Mouse (Mus musculus): ENCODE results near the gene Vmn2r12.
"Not testable (repeated sequence)": the region's sequence is repeated elsewhere in the genome, so short reads cannot be mapped to it uniquely, and the experiment has no call there.

Vmn2r12 gene

DNA sequence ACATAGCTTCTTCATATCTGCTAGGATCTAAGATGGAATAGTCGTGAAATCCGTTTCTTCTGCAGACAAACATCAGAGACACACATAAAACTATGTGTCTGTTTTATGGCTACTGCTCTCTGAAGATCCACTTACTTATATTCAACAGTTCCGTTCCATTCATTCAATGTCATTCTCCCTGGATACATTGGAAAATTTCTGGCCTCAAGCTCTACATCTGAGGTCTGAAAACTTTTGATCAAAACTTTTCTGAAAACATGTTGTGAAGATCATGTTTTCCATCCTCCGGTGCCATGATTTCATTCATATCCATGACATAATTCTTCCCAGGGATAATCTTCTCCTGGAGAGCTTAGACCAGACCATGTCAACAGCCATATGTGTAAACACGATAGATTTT, at the start of gene Vmn2r12:
Gene Vmn2r12, minus strand, starts transcription at position 101 of the 400 bp plus-strand sequence.
- in situ Hi-C loops (cut with MboI; ENCODE audit: low sequenced_read_pairs) = not testable (repeated sequence)

DNA sequence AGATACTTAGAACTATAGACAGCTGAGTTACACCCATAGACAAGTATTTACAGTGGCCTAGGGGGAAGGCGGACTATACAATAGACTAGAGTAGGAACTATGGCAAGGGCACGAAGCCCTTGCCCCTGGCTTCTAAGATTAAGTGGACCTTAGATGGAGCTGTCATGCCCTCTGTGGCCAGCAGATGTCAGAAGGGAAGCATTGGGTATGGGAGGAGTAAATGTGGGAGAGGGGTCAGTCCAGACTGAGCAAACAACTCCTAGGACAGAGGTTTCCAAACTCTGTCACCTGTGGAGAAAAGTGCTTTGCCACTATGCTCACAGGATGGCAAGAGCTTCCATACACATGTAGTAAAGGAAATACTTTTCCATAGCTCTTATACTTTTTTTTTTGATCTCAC, 41.8 kb upstream of the Vmn2r12 start:
- in situ Hi-C loops (cut with MboI; ENCODE audit: low sequenced_read_pairs) = no loop called here

- in situ Hi-C loops (cut with MboI; ENCODE audit: low sequenced_read_pairs) = no loop called here
Measured at GRCm38 (mm10) chr5:109136731-109137130, 39.0 kb upstream of the Vmn2r12 start.

DNA sequence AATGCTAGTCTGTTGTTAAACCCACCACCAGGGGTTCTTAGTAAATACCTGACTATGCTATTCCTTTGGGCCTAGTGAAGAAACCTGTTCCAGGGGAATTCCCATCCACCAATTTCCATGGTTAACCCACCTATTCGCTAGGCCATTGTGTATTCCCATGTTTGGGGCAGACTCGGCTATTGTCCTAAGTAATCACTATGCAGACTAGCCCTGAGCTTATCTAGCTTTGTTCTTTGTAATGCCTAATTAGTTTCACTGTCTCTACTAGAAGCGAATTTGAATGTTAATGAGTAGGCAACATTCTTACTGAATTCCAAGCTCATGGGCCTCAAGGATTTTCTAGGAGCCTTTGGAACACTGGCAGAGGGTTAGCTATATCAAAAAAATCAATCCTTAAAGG, 1.3 kb downstream of the Vmn2r12 start:
- in situ Hi-C loops (cut with MboI; ENCODE audit: low sequenced_read_pairs) = not testable (repeated sequence)

GRCm38 (mm10) chr5:109072016-109072415, 25.7 kb downstream of the Vmn2r12 start:
- in situ Hi-C loops (cut with MboI; ENCODE audit: low sequenced_read_pairs) = not testable (repeated sequence)

DNA sequence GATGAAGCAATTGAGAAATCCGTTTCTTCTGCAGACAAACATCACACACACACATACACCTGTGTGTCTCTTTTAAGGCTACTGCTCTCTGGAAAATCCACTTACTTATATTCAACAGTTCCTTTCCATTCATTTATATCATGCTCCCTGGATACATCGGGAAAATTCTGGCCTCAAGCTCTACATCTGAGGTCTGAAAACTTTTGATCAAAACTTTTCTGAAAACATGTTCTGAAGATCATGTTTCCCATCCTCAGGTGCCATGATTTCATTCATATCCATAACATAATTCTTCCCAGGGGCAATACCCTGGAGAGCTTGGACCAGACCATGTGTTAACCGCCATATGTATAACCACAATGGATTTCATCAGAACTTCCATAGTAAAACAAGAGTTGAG, 38.3 kb downstream of the Vmn2r12 start, which contains the start of gene Vmn2r11:
Gene Vmn2r11, minus strand, starts transcription at position 101 of the 400 bp plus-strand sequence.
- in situ Hi-C loops (cut with MboI; ENCODE audit: low sequenced_read_pairs) = not testable (repeated sequence)

DNA sequence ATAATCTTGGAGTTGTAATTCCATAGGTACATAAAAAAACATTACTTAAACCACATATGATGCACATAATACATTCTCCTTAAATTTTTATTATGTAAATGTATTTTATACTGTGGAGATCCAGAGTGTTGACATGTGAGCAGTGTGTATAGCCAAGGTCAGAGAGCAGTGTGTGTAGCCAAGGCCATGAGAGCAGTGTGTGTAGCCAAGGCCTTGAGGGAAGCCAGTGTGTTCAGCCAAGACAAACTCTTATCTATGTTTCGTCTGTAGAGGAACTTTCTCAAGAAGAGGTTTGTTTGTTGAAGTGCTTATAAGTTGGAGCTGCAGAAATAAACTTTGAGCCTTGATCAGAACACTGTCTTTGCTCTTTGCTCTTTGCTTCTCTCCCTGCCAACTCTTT, 42.5 kb downstream of the Vmn2r12 start:
- in situ Hi-C loops (cut with MboI; ENCODE audit: low sequenced_read_pairs) = no loop called here

All from CH12F3 (cell line).